Mouse (Mus musculus) megakaryocyte, embryonic 14.5 days (primary cell): Measurements from ENCODE around the gene Icam5.

ENCODE experiments used
- FLI1 ChIP-seq: IDR thresholded peaks from 2 replicates; pipeline ENCODE4 v1.6.1; 2012; ENCODE audit warnings: low read length, inconsistent platforms, mixed read lengths
- GATA1 ChIP-seq: IDR thresholded peaks from 3 replicates; pipeline ENCODE4 v1.6.1; 2012; ENCODE audit warnings: mixed read lengths, low read length, inconsistent platforms, borderline replicate concordance

DNA sequence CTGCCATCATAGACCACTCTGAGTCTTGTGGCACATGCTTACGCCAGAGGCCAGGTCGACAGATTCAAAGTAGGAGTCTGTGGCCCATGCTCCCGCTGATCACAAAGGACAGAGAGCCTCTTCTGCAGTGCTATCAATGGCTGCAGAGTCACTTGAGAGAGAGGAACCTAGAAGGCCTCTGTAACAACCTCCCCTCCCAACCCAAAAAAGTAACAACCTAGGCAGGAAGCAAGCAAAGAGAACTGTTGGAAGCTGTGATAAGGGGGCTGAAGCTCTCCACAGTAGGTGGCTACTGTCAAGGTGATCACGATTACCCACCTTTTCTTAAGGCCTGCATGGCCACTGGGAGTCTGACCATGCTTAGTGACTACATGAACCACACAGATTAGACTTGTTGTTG lies 11.7 kb downstream of the Icam5 start:
- TF ChIP-seq GATA1 (no peak), FLI1 (no peak)
